Mouse (Mus musculus): ENCODE results near the gene Irgm1.
"Not testable (repeated sequence)": the region's sequence is repeated elsewhere in the genome, so short reads cannot be mapped to it uniquely, and the experiment has no call there.

Irgm1 gene

DNA sequence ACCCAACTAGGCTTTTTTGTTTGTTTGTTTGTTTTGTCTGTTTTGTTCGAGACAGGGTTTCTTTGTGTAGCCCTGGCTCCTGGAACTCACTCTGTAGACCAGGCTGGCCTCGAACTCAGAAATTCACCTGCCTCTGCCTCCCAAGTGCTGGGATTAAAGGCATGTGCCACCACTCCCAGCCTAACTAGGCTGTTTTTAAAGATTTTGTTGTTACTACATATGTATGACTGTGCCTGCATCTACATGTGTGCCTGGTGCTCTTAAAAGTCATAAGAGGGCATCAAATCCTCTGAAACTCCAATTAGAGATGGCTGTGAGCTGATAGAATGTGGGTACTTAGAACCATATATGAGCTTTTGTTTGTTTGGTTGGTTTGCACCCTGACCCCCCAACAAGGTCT is 40.2 kb downstream of the Irgm1 start:
- no peak for DNase-seq

- DNase-seq = no peak
Observed at GRCm38 (mm10) chr11:48830279-48830678, 41.2 kb downstream of the Irgm1 start.

DNA sequence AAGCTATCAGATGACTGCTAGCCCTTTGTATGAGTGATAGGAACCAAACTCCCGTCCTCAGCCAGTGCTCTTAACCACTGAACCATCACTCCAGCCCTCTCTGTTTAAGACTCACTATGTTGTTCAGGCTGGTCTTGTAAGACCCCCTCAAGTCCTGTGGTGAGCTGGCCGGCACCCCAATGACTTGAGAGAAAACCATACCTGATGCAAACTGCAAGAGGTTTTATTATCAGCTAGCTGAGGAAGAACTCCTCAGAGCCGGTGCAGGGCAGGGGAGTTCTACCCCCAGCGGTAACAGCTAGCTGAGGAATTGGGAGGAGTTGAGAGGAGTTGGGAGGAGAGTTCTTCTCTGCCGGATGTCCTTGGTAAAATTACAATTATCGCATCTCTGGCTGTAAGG is 43.6 kb downstream of the Irgm1 start:
- no peak for DNase-seq

- DNase-seq = no peak
Observed at GRCm38 (mm10) chr11:48826752-48827096, 44.8 kb downstream of the Irgm1 start.

DNA sequence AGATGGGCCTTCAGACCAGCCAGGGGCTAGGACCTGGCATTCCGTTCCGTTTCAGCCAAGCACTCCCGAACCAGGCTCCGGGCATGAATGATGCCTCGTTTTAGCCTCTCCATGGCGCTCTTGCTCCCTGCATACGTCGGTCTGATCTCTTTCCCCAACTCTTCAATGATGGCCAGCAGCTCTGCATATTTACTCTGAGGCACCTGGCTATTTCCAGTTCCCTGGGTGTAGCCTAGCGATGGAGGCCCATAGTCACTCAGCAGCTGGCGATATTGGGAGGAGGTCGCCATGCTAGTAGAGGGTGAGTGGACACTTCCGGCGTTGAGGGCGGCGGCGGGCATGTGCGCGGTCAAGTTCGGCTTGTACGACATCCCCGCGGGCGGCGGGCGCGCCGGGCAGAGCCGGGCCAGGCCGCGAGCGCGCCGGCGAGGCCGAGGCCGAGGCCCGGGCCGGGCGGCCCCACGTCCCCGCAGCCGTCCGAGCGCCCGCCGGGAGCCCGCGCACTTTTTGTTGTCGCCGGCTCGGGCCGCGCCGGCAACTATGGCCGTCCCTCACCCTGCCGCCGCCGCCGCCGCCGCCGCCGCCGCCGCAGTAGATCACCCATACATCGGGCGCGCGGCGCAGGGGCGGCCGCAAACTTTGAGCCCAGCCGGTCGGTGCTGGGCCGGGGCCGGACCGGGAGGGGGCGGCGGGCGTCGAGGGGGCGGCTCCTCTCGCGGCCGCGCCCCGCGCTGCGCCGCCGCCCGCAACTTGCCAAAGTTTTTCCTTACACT is 45.3 kb downstream of the Irgm1 start, which contains the start of the genes Trim7 and Gm12184:
TSS of gene Trim7 (plus strand) at position 162 of the 773 bp plus-strand sequence.
TSS of gene Gm12184 (minus strand) at position 677 of the 773 bp plus-strand sequence.
- not testable (repeated sequence) for DNase-seq

GRCm38 (mm10) chr11:48824311-48824830 is 47.1 kb downstream of the Irgm1 start:
- no peak for DNase-seq

DNA sequence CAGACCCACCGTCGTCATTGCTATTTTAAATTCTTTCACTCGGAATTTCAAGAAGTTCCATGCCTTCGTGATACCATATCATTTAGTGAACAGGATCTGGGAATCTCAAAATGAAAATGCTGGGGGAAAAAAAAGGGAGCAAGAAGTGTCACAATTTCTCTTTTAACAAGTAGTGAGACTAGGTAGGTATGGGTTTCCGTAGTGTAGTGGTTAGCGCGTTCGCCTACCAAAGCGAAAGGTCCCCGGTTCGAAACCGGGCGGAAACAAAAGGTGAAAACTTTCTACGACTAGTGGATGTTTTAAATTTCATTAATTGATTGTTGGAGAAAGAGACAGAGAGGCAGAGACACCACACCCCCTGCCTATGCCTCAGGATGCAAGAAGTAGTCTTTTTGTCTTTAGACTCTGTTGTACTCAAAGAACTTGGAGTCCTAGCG is 47.9 kb downstream of the Irgm1 start:
- peak; percentile 46 for DNase-seq

GRCm38 (mm10) chr11:48822768-48823512 is 48.5 kb downstream of the Irgm1 start:
- DNase-seq = no peak

DNA sequence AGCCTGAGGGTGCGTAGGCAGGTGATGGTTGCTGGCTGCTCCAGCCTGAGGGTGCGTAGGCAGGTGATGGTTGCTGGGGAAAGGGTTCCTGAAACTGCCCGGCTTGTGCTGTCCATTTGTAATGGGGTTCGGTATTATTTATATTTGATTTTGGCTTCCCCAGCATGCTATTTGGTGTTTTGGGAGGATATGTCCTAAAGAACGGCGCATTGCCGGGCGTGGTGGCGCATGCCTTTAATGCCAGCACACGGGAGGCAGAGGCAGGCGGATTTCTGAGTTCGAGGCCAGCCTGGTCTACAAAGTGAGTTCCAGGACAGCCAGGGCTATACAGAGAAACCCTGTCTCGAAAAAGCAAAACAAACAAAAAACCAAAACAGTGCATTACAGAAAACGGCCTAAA is 50.2 kb downstream of the Irgm1 start:
- DNase-seq = not testable (repeated sequence)

- no peak for DNase-seq
Observed at GRCm38 (mm10) chr11:48820308-48820674, 51.2 kb downstream of the Irgm1 start.

GRCm38 (mm10) chr11:48819614-48820307 is 51.7 kb downstream of the Irgm1 start:
- DNase-seq = no peak

- peak; percentile 79 for DNase-seq
Observed at GRCm38 (mm10) chr11:48818346-48818745, 53.1 kb downstream of the Irgm1 start.

- DNase-seq = no peak
Observed at GRCm38 (mm10) chr11:48817794-48818193, 53.7 kb downstream of the Irgm1 start.

GRCm38 (mm10) chr11:48816800-48817665 is 54.5 kb downstream of the Irgm1 start, which contains the start of gene Trim41:
TSS of gene Trim41 (minus strand) at chr11:48817353.
- DNase-seq = peak; percentile 98

GRCm38 (mm10) chr11:48816281-48816781 is 55.2 kb downstream of the Irgm1 start:
- peak; percentile 57 for DNase-seq

GRCm38 (mm10) chr11:48815851-48816250 is 55.6 kb downstream of the Irgm1 start:
- DNase-seq = no peak

- DNase-seq = no peak
Observed at GRCm38 (mm10) chr11:48813782-48814181, 57.7 kb downstream of the Irgm1 start.

Measured in right cerebral cortex, postnatal 4 days (tissue).